Mouse (Mus musculus) forelimb bud, embryonic 11.5 days (tissue): ENCODE data around the gene Lrp6.

Experiments used
- DNase-seq: peaks from one replicate; pipeline ENCODE4 v3.0.0-alpha.2; 2012; ENCODE audit warnings: low read depth, low spot score

Lrp6 gene

GRCm38 (mm10) chr6:134566818-134567485, at the start of gene Lrp6:
Gene Lrp6, minus strand, starts transcription at chr6:134566965.
- peak; percentile 81 for DNase-seq

- DNase-seq, result peak; percentile 70
Measured at GRCm38 (mm10) chr6:134614723-134615648, 48.2 kb upstream of the Lrp6 start.

- DNase-seq, result no peak
Measured at GRCm38 (mm10) chr6:134614322-134614721, 47.6 kb upstream of the Lrp6 start.

GRCm38 (mm10) chr6:134611896-134612295, 45.1 kb upstream of the Lrp6 start:
- no peak for DNase-seq

- DNase-seq, result no peak
Measured at GRCm38 (mm10) chr6:134610380-134610779, 43.6 kb upstream of the Lrp6 start.

- peak; percentile 36 for DNase-seq
Measured at GRCm38 (mm10) chr6:134606949-134607746, 40.4 kb upstream of the Lrp6 start.

- no peak for DNase-seq
Measured at GRCm38 (mm10) chr6:134606540-134606939, 39.8 kb upstream of the Lrp6 start.

GRCm38 (mm10) chr6:134605196-134605595, 38.4 kb upstream of the Lrp6 start:
- DNase-seq, result no peak

GRCm38 (mm10) chr6:134602371-134603003, 35.7 kb upstream of the Lrp6 start:
- peak; percentile 56 for DNase-seq

GRCm38 (mm10) chr6:134601766-134602165, 35.0 kb upstream of the Lrp6 start:
- peak; percentile 33 for DNase-seq

GRCm38 (mm10) chr6:134601130-134601529, 34.4 kb upstream of the Lrp6 start:
- DNase-seq, result peak; percentile 47

- DNase-seq, result no peak
Measured at GRCm38 (mm10) chr6:134599239-134599638, 32.5 kb upstream of the Lrp6 start.

- DNase-seq, result no peak
Measured at GRCm38 (mm10) chr6:134597651-134598229, 31.0 kb upstream of the Lrp6 start.

- no peak for DNase-seq
Measured at GRCm38 (mm10) chr6:134594569-134595442, 28.0 kb upstream of the Lrp6 start.

GRCm38 (mm10) chr6:134591614-134592013, 24.8 kb upstream of the Lrp6 start:
- DNase-seq, result no peak

- no peak for DNase-seq
Measured at GRCm38 (mm10) chr6:134586241-134586640, 19.5 kb upstream of the Lrp6 start.

- no peak for DNase-seq
Measured at GRCm38 (mm10) chr6:134584616-134585015, 17.9 kb upstream of the Lrp6 start.

GRCm38 (mm10) chr6:134582110-134582509, 15.3 kb upstream of the Lrp6 start:
- DNase-seq, result no peak

- no peak for DNase-seq
Measured at GRCm38 (mm10) chr6:134579506-134579905, 12.7 kb upstream of the Lrp6 start.

- DNase-seq, result no peak
Measured at GRCm38 (mm10) chr6:134578039-134578438, 11.3 kb upstream of the Lrp6 start.
